Mouse (Mus musculus) hindbrain, embryonic 16.5 days (tissue): ENCODE data around the gene Usp22. TPM values are rescaled to one million over a fixed set of nuclear protein-coding genes. Genes with fewer than 3 reads are reported as not detected.

ENCODE experiments used
- ATAC-seq: fragments of 200-750 bp; cut with Nextera tagmentation; 2 replicates; pipeline ENCODE4 v1.8.0; 2017; ENCODE audit warnings: moderate TSS enrichment, moderate library complexity
- H3K27ac ChIP-seq: fragments of 300-500 bp; sonication (generic); 2 replicates; pipeline ENCODE4 v1.5.1; 2014; ENCODE audit warnings: low read depth, mild to moderate bottlenecking, control low read depth, low read length, moderate library complexity
- H3K27me3 ChIP-seq: fragments of 300-500 bp; sonication (generic); replicated peaks from 2 replicates; pipeline ENCODE4 v1.6.1; 2014; ENCODE audit warnings: low read length; ENCODE audit not compliant: control insufficient read depth, insufficient read depth
- H3K36me3 ChIP-seq: fragments of 300-500 bp; sonication (generic); 2 replicates; pipeline ENCODE4 v1.6.1; 2014; ENCODE audit warnings: mild to moderate bottlenecking, low read length, moderate library complexity, mixed read lengths; ENCODE audit not compliant: control insufficient read depth, insufficient read depth
- H3K4me1 ChIP-seq: fragments of 300-500 bp; sonication (generic); 2 replicates; pipeline ENCODE4 v1.6.1; 2014; ENCODE audit warnings: low read depth, low read length; ENCODE audit not compliant: control insufficient read depth, insufficient read depth
- H3K4me2 ChIP-seq: fragments of 300-500 bp; sonication (generic); 2 replicates; pipeline ENCODE4 v1.6.1; 2014; ENCODE audit warnings: mild to moderate bottlenecking, low read length, control low read depth, moderate library complexity
- H3K4me3 ChIP-seq: fragments of 300-500 bp; sonication (generic); 2 replicates; pipeline ENCODE4 v1.5.1; 2014; ENCODE audit warnings: mild to moderate bottlenecking, low read length, control low read depth, moderate library complexity
- H3K9ac ChIP-seq: fragments of 300-500 bp; sonication (generic); 2 replicates; pipeline ENCODE4 v1.6.1; 2014; ENCODE audit warnings: low read depth, mild to moderate bottlenecking, control low read depth, low read length, moderate library complexity
- H3K9me3 ChIP-seq: fragments of 300-500 bp; sonication (generic); 2 replicates; pipeline ENCODE4 v1.6.1; 2014; ENCODE audit warnings: mild to moderate bottlenecking, low read length, moderate library complexity; ENCODE audit not compliant: control insufficient read depth
- WGBS: fragments of 180-500 bp; shearing (Covaris S2); extraction: QIAGEN DNeasy Blood & Tissue Kit; methylation state at CpG from one replicate; pipeline ENCODE4 v1.1.7; 2014; 5-methylcytosine and 5-hydroxymethylcytosine counted together
- polyA plus RNA-seq: library from polyadenylated mRNA; unstranded; fragments of >200 nt; fragmentation: Nextera tagmentation; extraction: Ambion mirVana; gene quantifications from 2 replicates; pipeline ENCODE4 v1.2.1, GENCODE M21; 2015

Gene Usp22
- polyA plus RNA-seq, 1 experiment from 2014 or later = 341 TPM

- Histone ChIP-seq H3K27ac (no peak overlapping the region), H3K27me3 (no peaks in the 10 kb centered on the region), H3K9me3 (no peaks in the 10 kb centered on the region), H3K4me3 (no peak overlapping the region), H3K36me3 (no peaks in the 10 kb centered on the region), H3K4me2 (peak overlapping the region; percentile 24; the same call in 1 of the 2 replicates), H3K9ac (no peak overlapping the region), H3K4me1 (peaks cover 2% of the 10 kb centered on the region; the same call in 1 of the 2 replicates)
- 16% methylated on average over 20 of the region's 20 CpGs for WGBS
- peak; percentile 94 for ATAC-seq
These were observed 70.5 kb downstream of the Usp22 start for GRCm38 (mm10) chr11:61104241-61104901.

GRCm38 (mm10) chr11:61102397-61103339 is 72.2 kb downstream of the Usp22 start:
- no peak overlapping the region for H3K27ac ChIP-seq
- H3K9me3 ChIP-seq = no peaks in the 10 kb centered on the region
- no peaks in the 10 kb centered on the region for H3K27me3 ChIP-seq
- no peaks in the 10 kb centered on the region for H3K36me3 ChIP-seq
- no peak overlapping the region for H3K9ac ChIP-seq
- WGBS = 40% methylated on average over 12 of the region's 13 CpGs
- H3K4me3 ChIP-seq = no peak overlapping the region
- peaks cover 2% of the 10 kb centered on the region; the same call in 1 of the 2 replicates for H3K4me1 ChIP-seq
- no peak overlapping the region for H3K4me2 ChIP-seq
- ATAC-seq = no peak

Other genes starting within 250 kb of the Usp22 start
- gene Map2k3, start 243.0 kb downstream of the Usp22 start, polyA plus RNA-seq = 30.1 and 33.6 TPM in 2 replicates
- 4.2 and 4.3 TPM in 2 replicates for gene Kcnj12, start 152.5 kb downstream of the Usp22 start, polyA plus RNA-seq
- 1.4 and 2.0 TPM in 2 replicates for gene Tnfrsf13b, start 48.3 kb downstream of the Usp22 start, polyA plus RNA-seq
- 0.40 and 0.41 TPM in 2 replicates for gene Aldh3a1, start 32.5 kb upstream of the Usp22 start, polyA plus RNA-seq
- gene Aldh3a2, start 92.4 kb upstream of the Usp22 start, polyA plus RNA-seq = 35.8 TPM in 2 replicates
- gene Slc47a2, start 167.8 kb upstream of the Usp22 start, polyA plus RNA-seq = 0.06 TPM in 1 of 2 replicates, not detected in the other
- 0.69 and 1.0 TPM in 2 replicates for gene Slc47a1, start 203.3 kb upstream of the Usp22 start, polyA plus RNA-seq